Mouse (Mus musculus) retina, embryonic 14.5 days (tissue): ENCODE results near the gene Gcgr.

ENCODE experiments used
- DNase-seq: peaks from one replicate; pipeline ENCODE4 v3.0.0-alpha.2; 2015; ENCODE audit warnings: low spot score

Gcgr gene

DNA sequence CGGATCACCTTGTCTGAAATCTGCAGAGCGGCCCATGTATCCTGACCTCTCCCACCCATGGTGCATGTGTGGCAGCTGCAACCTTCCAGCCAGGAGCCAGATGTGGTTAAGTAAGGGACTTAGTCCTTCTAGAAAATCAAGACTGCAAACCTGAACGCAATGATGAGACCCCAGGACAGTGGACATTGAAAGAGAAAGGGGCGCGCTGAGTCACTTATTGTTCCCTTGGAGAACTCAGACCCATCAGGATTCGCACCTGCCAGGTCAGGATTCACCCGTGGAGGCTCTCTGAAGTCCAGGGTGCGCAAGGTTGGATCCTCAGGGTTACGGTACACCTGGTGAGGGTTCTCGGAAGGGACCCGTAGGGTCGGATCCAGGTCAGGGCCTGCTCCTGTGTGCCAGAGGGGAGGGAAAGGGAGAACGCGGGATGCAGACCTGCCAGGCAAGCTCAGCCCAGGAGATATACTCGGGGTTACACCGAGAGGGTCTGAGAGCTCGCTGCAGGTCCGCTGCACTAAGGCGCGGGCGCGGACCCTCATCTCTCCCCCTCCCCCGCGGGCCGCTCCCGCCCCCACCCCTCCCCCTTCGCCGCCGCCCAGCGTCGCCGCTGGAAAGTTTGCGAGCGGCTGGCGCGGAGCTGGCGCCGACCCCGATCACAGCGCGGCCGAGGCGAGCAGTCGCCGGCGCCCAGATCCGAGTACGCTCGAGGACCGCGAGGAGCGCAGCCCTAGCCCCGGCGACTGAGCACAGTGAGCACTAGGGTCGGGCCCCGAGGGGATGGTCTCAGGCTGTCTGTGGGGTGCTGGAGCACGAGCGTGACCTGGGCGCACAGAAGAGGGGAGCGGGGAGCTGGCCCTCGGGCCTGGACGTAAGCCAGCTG is at the start of gene Gcgr:
Gene Gcgr, plus strand, starts transcription at position 615 of the 880 bp plus-strand sequence.
- DNase-seq = peak; percentile 50

DNA sequence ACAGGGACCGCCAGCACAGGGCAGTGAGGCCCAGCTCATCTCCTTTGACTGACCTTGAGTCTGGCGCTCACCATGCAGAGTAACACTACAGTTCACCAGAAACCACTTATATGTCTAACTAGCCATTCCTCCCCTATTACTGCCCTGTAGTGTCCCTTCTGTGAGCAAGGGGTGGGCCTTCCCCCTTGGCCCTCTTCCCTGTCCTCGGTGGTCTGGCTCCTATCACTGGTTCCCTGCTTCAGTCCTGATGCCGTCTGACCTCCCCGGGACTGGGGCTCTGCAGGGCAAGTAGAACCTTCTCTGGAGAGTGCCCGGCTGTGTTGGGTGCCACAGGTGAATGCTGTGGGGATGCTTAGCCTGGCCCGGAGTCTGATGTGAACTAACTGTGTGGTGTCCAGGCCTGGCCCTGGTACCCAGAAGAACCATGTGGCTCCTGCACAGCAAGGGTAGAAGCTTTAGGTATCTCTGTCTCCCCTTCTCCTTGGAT is 47.0 kb upstream of the Gcgr start:
- DNase-seq = no peak

DNA sequence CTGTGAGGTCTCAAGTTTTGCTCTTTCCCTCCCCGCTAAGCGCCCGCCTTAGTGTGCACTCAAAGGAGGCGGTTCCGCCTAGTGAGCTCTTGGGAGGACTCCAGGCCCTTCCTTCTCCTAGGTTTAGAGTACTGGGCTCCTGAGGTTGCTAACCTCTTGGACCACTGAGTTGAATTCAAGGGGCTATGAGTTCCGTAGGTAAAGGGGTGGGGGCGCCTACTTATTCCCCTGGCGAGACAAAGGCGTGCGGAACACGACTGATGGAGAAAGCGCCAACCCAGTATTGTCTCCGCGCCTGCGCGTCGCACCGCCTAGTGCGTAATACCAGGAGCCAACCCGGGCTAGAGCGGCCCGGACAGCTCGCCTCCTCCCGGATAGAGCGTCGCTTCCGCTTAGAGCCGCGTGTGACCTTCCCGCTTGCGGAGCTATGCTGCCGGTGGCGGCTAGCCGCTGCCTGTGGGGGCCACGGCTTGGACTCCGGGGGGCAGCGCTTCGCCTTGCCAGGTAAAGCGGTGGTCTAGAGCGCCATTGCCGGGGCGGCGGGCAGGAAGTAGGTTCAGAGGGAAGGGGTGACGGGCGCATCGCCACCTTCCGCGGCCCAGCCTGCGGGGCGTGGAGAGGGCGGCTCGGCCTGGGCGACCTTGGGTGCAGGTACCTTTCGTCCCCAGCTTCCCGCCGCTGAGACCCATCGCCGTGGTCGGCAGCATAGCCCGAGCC is 46.1 kb upstream of the Gcgr start, which contains the start of gene Mrpl12:
Gene Mrpl12, plus strand, starts transcription at position 349 of the 717 bp plus-strand sequence.
- DNase-seq = peak; percentile 97

DNA sequence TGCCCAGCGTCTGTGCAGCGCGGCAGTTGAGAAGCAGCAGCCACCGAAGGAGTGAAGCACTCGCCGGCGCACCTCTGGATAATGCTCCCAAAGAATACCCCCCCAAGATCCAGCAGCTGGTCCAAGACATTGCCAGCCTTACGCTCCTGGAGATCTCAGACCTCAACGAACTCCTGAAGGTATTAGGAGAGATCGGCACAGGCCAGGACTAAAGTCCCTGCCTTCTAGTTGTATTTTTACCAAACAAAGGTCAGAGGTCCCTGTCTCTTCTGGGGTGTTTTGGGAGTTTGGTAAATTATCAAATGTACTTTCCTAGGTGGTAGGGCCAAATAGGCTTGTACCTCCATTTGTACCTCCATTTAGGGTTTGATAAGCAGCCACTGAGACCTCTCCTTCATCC is 45.2 kb upstream of the Gcgr start:
- DNase-seq = no peak

DNA sequence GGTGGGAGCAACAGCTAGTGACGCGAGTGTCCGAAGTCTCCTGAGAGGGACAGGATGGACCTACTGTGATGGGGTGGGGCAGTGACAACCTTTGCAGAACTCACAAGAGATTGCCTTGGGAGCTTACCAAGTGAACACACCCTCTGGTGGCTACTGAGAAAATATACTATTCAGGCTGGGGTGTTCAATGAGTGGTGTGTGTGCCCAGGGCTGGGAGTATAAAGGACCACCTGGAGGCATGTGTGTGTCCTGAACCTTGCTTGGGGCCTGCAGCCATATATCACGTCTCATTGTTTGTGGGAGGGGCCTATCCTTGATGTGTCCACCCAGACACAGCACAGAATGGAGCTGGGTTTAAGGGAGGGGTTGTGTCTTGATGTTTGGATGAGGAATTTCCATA is 42.0 kb upstream of the Gcgr start:
- DNase-seq = no peak

DNA sequence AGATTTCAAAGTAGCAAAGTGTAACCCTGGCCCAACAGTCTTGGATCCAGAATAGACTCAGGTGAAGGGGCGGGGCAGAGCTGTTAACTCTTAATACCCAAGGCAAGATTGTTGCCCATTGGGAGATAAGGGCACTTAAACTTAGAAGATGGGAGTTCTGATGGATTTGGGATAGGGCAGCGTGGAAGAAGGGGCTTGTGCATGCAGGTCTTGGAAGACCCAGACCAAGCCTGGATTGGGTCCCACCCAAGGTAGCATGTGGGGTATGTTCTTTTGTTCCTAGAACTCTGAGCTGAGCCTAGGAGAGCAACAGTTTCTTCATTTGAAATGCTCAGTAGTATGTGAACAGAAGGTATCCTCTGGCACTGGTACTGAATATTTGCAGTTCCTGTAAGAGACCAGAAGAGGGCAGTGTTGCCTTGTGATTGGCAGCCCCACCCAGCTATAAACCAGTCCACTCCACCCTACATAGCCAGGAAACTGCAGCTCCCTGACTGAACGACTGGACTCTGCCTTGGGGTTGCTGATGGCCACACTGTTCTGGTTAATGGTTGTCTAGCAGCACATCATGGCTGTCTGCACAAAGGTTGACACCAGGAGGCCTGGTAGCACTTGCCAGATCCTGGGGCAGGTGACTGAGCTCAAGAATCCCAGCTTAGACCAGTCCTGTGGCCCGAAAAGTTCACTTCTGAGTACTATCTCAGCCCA is 41.3 kb upstream of the Gcgr start:
- DNase-seq = peak; percentile 95

DNA sequence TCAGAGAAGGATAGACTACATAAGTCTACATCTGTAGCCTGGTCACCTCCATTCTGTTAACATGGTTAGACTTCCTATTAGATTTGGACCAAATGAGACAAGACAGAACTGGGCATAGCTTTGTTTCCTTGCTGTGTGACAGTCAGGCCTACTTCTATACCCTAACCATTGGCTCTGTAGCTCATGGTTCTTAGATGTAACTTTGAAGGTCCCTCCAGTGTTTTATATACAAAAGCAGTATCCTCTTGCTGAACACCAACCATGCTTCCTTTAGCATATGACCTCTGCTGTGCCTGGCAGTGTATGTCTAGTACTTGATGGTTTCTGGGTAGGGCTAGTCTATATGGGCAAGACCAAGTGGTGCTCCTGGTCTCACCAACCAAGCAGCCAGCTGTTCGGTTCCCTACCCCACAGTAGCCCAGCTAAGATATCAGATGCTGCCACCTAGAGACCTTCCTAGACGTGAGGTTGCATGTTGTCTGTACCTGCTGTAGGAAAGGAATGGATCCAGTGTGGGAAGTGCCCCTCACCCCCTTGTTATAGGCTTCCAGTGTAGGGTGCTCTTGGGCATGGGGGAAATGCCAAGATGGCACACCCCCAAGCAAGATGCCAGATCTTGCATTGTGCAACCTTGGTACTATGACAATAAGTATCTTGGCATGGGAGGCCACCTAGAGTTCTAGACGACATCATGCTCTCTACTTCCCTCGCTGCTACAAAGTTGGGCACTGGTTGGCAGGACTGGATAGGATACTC is 40.0 kb upstream of the Gcgr start:
- DNase-seq = no peak

DNA sequence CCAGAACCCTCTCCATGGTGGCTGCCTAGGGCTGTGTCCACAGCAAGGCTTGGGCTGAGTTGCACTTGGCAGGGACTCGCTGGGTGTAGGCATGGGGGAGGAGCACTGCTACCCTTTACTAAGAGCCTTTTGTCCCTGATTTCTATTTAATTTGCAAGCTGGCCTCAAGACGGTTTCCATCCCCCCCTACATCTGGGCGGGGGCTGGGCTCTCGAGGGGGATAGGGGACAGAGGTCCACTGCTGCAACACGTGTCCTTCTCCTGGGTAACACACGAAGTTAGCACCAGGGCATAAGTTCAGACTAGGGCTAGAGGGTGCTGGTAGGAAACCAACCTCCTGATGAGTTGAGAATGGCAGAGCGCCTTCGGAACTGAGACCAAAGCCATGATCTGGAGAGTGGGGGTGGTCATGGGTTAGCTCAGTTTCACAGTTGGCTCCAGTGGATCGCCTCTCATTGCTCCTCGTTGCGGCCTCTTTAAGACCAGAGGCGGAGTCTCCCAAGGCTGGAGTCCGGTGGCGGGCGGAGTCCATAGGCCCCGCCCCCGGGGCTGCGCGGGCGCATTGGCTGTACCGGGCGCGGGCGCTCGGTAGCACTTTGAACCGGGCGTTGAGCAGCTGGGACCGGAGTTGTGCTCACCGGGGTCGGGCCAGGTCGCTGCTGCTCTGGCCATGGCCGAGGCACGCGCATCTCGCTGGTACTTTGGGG is 39.0 kb upstream of the Gcgr start, which contains the start of gene Slc25a10:
Gene Slc25a10, plus strand, starts transcription at position 524 of the 707 bp plus-strand sequence.
- DNase-seq = peak; percentile 94

DNA sequence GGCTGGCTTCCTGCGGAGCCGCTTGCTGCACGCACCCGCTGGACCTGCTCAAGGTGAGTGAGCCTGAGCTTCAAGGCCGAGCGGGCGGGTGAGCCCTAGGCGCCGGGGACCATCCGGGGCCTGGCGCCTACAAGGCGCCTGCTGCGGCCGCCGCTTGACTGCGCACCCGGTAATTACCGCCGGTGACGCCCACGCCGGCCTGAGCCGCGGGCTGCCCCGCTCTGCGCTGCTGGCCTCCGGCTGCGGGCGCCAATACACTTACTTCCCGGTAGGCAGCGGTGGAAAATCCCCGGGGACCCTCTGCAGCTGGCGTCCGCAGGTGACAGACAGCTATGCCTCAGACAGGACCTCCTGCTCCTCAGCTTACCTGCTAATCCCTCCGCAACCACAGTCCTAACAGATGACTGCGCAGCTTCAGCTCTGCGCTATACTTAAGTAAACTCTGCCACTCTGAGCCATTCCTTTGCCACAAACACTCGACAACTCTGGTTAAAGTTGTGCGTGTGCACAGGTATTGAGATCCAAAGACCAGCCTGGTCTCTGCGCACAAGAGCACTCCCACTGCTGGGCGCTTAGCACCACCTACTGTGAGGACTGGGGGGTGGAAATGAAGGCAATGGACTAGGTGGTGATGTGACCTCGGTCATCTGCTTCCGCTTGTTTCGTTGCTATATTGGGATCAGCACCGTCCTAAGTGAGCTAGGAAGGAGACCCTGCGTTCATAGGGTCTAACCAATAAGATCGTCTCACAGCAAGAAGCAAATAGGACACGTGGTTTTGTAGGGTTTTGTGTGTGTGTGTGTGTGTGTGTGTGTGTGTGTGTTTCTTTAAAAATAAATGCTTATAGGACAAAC is 38.2 kb upstream of the Gcgr start:
- peak; percentile 42 for DNase-seq

DNA sequence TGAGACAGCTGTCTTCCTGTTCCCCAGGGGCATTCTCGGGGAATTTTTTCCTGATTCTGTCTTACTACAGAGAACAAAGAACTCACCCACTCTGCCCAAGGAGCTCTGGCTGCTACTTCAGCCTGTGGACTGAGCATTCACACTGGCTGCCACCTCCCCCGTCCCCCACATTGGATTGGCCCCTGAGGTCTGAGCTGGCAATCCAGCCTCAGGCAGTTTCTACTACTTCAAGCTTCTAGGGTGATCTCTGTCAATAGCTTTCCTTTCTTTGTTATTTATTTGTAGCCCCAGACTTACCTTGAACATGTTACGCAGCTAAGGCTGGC is 37.7 kb upstream of the Gcgr start:
- peak; percentile 38 for DNase-seq

DNA sequence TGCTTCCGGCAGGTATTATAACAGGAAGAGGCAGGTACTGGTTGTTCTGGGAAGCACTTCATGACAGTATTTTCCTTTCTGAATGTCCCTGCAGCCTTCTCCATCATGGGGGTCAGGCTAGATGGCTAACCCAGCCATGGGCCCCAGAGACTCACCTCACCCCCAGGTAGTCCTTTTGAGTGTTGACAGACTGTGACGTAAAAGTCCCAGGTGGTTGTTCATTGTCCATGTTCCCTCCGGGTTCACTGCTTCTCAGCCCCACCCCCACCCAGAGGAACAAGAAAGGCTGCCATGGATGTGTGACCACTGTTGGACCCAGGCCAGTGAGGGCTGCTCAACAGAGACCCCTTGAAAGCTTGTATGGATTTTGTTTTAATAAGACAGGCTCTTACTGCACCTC is 37.1 kb upstream of the Gcgr start:
- DNase-seq = no peak

DNA sequence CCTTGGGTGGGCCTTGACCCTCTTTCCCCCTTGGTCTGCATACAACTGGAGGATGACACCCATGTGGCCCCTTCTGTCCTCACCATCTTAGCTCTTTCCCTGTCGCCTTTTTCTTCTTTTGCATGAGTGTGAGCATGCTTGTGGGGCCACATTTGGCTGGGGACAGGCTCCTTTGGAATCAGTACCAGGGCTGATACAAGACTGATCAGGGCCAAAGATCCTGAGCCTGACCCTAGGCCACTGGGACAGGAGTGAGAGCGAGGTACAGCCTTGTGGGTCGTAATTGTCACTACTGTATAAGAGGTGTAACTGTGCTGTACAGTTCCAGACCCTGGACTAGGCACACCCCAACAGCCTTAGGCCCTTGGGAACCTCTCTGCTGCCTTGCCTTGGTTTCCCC is 36.6 kb upstream of the Gcgr start:
- no peak for DNase-seq

DNA sequence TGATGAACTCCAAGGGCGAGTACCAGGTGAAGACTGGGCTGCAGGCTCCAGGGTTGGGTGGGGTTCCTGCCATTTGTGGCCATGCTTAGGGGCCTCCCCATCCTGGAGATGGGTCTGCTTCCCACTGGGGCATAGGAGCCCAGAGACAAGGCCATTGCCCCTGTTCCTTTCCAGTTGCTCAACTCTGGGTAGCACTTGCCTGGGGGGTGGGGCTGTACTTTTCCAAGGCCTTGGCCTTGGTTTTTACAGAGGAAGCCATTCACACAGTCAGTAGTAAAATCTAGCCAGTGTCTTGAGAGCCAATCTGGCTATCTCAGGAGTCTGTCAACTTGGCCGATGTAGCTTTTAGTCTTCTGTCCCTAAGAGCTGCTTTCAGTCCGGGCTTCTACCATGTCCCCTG is 33.1 kb upstream of the Gcgr start:
- no peak for DNase-seq

DNA sequence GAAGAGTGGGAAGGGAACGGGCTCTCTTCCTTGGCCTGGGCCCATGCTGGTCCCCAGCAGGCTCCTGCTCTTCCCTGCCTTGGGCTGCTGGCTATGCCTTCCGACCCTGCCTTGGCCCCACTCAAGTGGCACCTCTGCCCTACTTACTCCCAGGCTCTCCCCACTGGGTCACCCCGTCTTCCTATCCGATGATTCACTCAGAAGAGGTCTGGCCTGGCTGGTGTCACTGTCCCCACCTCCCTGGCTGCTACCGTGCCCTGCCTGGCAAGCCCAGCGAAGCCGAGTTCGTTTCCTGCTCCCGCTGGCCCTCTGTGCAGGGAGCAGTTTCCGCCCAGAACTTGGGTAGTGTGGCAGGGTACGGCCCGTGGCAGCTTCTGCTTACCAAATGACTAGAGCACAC is 32.3 kb upstream of the Gcgr start:
- DNase-seq = no peak

DNA sequence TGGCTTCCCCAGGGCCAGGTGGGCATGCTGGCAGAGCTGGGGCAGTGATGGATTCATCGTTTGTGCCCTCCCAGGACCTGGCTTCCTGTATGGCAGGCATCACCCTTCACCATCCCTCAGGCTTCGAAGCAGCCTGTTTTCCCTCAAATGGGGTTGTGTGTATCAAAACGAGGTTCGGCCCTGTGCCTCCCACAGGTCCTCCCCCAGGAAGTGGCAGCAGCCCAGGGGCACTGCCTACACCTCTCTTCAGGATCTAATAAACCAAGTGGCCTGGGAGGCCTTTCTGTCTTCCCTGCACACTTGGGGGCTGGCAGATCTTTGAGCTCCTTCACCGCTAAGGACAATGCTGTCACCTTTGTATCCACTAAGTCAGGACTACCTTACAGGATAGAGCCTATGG is 31.6 kb upstream of the Gcgr start:
- DNase-seq = no peak

DNA sequence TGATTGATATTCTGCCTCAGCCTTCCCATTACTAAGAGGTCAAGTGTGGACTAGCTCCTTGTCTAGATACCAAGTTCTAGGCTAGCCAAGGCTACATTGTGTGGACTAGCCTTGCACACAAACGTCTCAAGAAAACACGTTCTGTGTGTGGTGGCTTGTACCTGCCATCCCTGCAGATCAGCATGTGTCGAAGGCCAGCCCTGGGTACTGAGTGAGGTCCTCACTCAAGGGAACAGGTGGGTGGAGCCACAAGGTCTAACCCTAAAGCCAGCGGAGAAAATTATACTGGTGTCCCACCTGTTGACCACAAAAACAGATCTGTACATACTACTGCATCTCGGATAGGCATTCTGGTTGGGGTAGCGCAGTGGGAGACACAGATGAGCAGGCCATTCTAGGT is 30.6 kb upstream of the Gcgr start:
- DNase-seq = no peak

DNA sequence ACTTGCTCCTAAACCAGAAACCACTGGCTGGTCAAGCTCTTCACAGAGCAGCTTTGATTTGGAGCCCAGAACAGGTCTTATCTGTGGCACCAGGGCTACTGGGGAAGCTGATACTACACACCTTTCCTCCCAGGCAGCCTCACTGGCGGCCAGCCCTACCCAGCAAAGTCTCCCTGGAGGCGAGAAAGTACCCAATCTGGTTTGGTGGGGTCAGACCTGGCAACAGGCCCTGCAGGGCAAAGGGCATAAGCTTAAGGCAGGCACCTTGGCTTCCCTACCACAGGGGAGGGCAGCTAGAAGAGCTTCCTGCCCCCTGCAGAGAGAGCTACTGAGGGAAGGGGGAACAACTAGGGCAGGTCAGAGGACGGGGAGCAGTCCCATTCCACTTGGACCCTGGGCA is 30.1 kb upstream of the Gcgr start:
- DNase-seq = no peak

DNA sequence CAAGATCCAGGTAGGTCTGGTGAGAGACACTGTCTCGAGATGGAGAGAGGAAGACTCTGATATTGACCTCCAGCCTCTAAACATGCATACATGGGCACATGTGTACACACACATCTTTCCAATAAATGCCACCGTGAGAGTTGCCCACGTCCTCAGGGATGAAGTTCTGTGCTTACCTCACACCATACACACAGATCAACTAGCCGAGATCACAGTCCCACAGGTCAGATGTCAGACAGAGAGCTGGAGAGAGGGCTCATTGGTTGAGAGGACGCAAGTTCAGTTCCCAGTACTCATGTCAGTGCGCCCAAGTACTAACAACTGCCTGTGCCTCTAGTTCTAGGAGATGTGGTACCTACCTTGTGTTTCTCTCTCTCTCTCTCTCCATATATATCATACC is 29.5 kb upstream of the Gcgr start:
- DNase-seq = no peak

DNA sequence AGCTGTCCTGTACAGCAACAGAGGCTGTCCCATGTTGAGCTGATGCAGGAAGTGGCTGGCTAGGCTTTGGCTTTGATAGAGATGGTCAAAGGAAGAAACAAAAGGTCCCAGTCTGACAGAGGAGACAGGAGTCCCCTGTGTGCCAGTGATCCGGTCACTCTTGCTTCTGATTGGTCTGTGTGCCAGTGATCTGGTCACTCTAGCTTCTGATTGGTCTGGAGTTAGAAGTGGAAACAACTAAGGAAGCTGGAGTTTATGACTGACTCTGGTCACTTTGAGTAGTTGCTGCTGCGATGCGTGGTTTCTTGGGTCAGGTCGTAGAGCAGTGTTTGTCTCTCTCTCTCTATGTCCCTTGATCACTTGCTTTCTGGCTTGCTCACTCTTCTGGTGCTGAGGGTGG is 28.8 kb upstream of the Gcgr start:
- DNase-seq = no peak

DNA sequence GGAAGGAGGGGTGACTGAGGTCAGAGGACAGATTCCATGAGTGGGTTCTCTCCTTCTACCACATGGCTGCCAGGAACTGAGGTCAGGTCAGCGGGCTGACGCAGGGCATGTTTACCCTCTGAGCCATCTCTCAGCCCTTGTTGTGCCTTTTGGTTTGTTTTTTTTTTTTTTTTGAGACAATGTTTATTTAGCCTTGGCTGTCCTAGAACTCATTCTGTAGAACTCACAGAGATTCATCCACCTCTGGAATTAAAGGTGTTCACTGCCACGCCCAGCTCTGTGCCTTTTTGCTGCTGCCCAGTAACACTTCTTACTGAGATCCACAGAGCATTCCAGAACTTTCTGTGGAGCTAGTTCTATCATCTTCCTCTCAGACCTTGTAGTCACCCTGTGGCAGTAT is 24.8 kb upstream of the Gcgr start:
- no peak for DNase-seq
